Mouse (Mus musculus) spleen, embryonic (tissue): ENCODE measurements around the gene Plekhf1.

Experiments used
- CTCF ChIA-PET: fragments of 350-600 bp; sonication (Branson Sonifier 250); formaldehyde crosslinking; loops from one replicate; lab custom pipeline; 2022; lab: Charles Lee

The Plekhf1 gene

DNA sequence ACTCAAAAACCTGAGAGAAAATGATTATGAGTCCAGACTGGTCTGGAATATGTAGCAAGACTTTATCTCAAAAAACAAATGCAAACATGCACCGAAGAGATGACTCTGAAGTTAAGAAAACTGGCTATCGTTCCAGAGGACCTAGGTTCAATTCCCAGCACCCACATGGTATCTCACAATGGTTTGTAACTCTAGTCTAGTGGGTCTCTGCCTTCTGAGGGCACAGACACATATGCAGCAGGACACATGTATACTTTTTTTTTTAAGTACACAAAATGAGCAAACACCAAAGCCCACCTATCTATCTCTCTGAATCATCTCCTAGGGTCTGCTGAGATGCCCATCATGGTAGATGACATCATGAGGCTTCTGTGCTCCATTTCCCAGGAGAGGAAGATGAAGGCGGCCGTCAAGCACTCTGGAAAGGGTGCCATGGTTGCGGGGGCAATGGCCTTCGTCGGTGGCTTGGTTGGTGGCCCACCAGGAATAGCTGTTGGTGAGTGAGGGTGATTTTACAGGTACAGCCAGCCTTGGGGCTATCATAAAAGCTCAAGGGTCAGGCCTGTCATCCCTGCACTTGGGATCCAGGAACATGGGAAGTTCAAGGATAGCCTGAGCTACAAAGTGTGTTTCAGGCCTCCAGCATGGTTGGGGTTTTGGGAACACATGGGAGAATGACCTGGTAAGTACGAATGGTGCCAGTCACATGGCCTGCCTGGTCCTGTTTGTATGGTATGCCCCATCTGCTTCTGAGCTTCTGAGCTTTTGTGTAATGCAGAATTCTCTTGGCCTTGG lies 39.3 kb downstream of the Plekhf1 start:
- CTCF ChIA-PET, result interaction anchor here (0.5 kb wide), 1 partner anchor 24 kb away, joined by 8 read pairs; no protein-coding TSS in a partner anchor

DNA sequence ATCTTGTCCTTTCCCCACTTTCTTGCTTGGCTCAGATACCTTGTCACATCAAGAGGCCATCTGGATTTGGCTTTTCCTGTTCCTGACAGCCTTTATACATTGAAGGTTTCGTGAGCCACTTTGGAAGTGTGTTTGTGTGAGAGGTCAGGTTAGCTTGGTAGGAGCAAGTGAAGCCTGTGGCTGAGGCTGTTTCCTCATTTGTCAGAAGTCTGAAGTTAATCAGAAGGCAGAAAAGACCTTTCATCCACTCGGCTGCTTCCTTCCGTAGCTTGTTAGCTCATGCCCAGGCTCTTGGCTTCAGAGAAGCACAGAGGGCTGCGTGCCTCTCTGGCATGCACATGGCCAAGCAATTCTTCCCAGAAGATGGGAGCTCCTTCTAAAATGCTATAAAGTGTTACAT lies 40.0 kb downstream of the Plekhf1 start:
- CTCF ChIA-PET, result no interaction called here

DNA sequence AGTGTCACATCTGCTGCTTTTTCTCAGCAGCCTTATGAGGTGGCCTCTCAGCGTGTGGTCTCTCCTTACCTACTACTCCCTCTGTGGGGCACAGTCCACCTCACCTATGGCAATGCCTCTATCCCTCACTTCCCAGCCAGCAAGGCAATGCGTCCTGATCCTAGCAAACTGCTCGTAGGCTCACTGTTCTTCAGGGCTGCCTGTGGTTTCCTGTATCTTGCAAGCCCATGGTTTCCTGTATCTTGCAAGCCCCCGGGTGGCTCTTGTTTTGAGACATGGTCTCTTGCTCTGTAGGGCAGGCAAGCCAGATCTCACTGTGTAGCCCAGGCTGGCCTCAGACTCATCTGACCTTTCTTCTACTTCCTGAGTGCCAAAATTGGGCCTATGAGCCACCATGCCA lies 41.0 kb downstream of the Plekhf1 start:
- CTCF ChIA-PET, result no interaction called here

DNA sequence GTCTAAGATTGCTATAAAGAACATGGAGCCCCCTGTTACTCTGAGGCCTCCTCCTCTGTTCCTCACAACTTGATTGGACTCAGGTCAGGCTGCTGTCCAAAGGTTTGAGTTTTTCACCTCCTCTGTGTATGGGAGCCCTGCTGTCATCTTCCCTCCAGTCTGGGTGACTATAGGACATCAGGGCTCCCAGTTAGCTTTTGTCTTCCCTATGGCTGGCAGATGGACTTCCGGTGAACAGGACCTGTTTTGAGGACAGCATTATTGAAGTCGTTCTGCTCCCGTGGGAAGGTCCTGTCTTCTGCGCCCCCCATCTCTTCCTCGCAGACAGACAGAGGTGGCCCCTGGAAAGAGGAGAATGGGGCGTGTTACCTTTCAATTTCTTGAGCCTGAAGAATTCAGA lies 43.0 kb downstream of the Plekhf1 start:
- CTCF ChIA-PET, result interaction anchor here (0.6 to 1.4 kb wide), 4 partner anchors 9 to 17 kb away, joined by 3 to 9 read pairs (median 5); no protein-coding TSS in a partner anchor

DNA sequence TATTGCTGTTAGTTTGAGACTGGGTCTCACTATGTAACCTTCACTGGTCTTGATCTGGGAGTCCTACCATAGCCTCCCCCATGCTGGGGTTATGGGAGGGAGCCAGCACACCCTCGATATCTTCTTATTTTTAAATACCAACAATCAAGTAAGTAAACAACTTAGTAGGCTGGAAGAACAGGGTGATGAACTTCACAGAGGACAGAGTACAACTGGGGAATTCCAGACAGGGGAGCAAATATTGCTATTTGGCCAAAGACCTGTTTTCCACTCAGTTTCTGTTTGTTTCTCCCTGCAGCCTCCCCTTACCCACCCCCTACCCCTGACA lies 43.4 kb downstream of the Plekhf1 start:
- CTCF ChIA-PET, result interaction anchor here (0.6 to 1.4 kb wide), 4 partner anchors 9 to 17 kb away, joined by 3 to 9 read pairs (median 5); no protein-coding TSS in a partner anchor

DNA sequence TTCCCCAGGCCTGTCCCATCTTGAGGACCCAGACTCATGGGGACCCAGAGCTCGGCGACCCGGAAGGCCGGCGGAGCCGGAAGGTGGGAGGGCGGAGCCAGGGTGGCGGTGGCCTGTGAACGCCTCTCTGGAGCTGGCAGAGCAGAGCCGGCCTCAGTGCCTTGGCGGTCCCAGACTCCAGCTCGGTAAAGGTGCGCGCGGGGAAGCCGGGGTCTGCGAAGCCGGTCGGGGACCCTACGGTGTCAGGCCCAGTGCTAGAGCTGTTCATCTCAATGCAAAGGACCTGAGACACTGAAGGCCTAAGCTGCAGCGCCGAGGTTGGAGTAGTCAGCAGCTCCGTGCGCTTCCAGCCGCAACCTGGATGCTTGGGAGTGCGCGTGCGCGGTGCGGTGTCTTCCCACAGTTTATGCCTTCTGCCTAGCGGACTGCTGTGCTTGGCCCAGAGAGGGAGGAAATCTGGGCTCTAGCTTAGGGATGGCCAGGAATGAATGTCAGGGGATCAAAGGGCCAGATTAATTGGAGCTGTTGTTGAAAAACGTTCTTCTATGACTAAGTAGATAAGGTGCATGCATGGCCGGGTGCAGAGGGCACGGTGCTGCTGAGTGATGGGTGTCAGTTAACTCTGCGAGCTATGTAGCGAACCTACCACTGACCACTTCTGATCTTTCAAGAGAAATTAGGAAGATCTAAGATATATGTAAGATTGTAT lies 44.0 kb downstream of the Plekhf1 start:
- CTCF ChIA-PET, result interaction anchor here (0.8 to 1.2 kb wide), 4 partner anchors 10 to 87 kb away, joined by 3 to 9 read pairs (median 3); partner anchors contain the start of gene Pop4

DNA sequence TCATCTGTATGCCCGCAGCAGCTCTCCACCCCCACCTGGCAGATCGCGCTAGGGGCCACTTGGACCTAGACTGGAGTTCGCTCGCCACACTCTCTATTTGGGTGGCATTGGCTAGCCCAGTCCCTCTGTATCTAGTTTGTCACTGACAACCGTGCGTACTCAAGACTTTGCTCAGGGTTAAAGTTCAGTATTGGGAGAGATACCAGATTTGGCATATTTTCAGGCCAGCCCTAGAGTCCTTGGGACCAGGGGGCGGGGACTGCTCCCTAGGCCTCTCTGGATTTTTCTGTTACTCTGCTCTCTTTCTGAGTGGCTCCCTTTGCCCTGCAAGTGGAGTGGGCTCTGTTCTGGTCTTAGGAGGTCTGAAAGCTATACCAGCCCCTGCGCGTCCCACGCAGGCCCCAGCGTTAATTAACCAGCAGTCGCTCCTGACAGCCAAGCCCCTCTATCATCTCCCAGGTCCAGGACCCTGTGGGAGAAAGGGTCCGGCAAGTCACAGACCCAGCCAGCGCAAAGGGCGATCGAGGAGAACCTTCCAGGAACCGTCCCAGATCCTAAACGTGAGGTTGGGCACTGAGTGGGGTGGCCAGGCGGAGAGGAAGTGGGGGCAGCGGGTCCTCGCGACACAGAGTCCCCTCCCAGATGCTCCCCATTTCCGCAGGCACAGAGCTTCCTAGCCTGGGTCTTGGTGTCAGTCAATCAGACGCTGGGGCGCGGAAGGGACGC lies 44.7 kb downstream of the Plekhf1 start, which contains the start of gene 1600014C10Rik:
Gene 1600014C10Rik (plus strand): TSS at position 256 of the 726 bp plus-strand sequence.
- CTCF ChIA-PET, result interaction anchor here (0.8 to 1.7 kb wide), 4 partner anchors 13 to 88 kb away, joined by 3 to 21 read pairs (median 3); partner anchors contain the start of gene Pop4

DNA sequence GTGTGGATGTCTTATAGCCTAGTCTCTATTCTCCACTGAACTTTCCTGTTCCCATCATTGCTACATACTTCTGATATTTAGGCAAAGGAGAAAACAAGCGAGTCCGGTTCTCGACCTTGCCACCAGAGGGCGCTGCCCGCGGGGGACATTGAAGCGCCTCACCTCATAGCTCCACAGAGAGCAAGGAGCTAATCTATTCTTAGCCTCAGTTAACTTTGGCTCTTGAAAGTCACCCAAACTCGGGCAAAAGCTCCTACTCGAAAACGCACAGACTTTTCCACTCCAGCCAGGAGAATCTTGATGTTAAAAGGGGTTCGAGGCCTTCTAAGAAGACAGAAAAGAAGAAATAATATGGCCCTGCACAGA lies 45.2 kb downstream of the Plekhf1 start:
- CTCF ChIA-PET, result interaction anchor here (1.7 kb wide), 1 partner anchor 18 kb away, joined by 21 read pairs; no protein-coding TSS in a partner anchor

DNA sequence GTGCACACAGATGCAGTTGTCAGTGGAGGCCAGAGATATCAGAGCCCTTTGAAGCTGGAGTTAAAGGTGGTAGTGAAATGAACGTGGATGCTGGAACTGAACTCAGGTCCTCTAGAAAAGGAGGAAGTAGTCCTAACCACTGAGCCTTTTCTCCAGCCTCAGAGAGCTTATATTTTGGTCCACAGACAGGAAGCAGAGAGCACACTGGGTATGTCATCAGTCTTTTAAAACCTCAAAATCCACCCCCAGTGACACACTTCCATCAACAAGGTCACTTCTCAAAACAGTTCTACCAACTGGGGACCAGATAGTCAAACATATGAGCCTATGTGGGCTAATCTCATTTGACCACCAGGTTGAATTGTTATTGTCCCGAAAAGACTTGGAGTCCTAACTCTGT lies 46.5 kb downstream of the Plekhf1 start:
- CTCF ChIA-PET, result interaction anchor here (1.7 kb wide), 1 partner anchor 19 kb away, joined by 21 read pairs; no protein-coding TSS in a partner anchor

DNA sequence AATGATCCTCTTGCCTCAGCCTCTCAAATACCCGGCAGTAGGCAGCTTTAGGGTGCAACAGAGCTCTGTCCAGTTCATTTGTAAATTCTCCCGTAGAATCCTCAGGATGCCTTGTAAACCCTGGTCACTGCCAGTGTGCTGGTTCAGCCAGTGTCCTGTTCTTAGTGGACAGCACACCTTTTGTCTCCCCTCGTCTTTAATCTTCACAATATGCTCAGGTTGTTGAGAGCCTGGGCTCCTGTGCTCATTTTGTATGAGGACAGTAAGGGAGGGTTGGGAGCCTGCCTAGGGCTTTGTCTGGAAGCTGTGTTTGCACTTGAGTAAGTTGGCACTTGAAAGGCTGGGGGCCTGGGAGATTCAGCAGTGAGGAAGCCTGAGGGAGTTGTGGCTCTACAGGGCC lies 47.9 kb downstream of the Plekhf1 start:
- CTCF ChIA-PET, result interaction anchor here (0.6 to 0.7 kb wide), 2 partner anchors 62 to 183 kb away, joined by 3 to 4 read pairs; no protein-coding TSS in a partner anchor

DNA sequence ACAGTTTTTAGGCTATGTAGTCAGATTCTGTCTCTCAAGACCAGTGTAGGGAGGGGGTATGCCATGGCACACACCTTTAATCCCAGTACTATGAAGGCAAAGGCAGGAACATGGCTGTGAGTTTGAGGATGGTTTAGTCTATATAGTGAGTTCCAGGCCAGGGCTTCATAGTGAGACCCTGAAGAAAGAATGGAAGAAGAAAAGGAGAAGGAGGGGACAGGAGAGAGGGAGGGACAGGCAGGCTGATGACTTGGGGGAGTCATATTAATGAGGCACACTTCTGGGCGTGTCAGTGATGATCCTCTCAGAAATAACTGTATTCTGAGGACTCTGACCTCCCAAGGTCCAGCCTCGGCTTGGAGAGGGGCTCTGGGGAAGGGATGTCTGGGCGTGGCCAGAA lies 51.8 kb downstream of the Plekhf1 start:
- CTCF ChIA-PET, result interaction anchor here (0.6 kb wide), 2 partner anchors 82 to 1380 kb away, joined by 3 to 4 read pairs; no protein-coding TSS in a partner anchor

DNA sequence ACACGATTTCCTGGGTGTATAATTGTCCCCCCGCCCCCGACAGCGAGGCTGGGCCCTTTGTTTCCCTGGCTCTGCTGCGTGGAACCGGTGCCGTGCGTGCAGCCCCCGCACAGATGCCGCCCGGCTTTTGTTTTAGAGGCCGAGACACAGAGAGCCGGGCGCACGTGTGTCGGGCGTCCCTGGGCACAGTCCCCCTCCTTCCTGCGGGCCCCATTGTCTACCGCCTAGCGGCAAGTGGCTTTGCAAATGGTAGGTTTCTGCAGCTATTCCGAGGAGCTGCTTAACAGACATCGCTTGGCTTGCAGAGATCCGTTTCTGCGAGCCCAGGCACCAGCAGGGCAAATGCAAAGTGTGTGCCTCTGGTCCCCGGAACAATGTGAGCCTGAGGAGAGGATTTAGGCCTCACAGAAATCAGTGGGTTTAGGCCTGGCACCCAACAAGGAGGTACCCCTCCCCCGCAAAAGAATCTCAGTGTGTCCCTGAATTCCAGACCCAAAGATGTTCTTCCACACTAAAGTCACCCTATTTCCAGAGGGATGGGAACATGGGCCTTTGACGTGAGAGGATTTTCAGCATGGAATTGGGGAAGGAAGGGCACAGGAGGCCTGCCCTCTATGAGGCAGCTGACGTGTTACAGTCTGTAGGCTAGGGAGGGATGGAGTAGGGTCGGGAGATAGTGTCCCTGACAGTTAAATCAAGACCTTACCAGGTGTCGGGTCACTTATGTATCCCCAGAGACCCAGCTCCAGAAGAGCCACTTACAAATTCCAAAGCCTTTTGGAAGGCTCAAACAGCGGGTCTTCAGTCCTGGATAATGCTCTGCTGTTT lies 53.3 kb downstream of the Plekhf1 start:
- CTCF ChIA-PET, result no interaction called here

DNA sequence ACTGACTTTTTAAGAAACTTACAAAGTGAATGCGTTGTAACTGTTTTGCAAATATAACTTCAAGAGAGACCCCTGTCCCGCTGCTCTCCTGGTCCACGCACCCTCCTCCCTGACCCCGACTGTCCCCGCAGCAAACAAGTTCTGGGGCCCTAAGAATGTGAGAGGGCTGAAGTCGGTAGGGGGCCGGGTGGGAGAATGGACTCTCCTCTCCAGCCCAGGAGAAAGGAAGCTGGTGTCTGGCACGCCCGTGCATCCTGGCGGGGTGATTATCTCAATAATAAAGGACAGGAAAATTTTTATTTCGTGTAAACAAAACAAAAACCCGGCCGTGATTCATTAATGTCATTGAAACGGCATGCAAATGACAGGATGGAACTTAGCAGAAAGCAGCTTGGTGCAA lies 53.9 kb downstream of the Plekhf1 start:
- CTCF ChIA-PET, result no interaction called here

DNA sequence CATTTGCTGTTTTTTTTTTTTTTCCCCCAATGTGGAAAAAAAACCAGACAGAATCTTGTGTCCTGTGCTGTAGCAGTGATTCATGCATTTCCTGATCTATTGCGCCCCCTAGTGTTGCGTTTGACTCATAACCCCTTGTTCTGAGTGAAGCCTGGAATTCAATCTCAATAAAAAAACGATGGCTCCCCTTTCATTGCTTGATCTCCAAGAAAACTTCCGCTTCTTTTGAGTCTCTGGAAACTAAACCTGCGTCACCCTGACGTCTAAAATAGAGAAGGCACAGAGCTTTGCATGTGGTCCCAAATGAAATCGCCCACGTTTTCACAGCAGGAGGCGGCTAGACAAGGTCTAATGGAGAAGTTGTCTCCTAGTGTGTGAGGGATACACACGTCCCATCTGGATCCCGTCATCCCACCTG lies 60.1 kb downstream of the Plekhf1 start:
- CTCF ChIA-PET, result no interaction called here
